Mouse (Mus musculus) ES-Bruce4 (cell line): ENCODE measurements around the gene Cd3g. TPM values are rescaled to one million over a fixed set of nuclear protein-coding genes. Genes with fewer than 3 reads are reported as not detected.

Experiments used
- H3K27ac ChIP-seq: 2 replicates; pipeline ENCODE4 v1.5.1; 2012; ENCODE audit warnings: low read length, inconsistent platforms; ENCODE audit not compliant: insufficient read depth
- H3K27me3 ChIP-seq: 2 replicates; pipeline ENCODE4 v1.6.1; 2012; ENCODE audit warnings: mild to moderate bottlenecking, low read length, inconsistent platforms; ENCODE audit not compliant: control insufficient read depth, poor library complexity, insufficient read depth, severe bottlenecking
- H3K36me3 ChIP-seq: 2 replicates; pipeline ENCODE4 v1.6.1; 2012; ENCODE audit warnings: inconsistent platforms, mild to moderate bottlenecking, low read length, moderate library complexity; ENCODE audit not compliant: control insufficient read depth, poor library complexity, insufficient read depth, severe bottlenecking
- H3K4me1 ChIP-seq: one replicate; pipeline ENCODE4 v1.8.1; 2011; ENCODE audit warnings: low read length; ENCODE audit not compliant: control insufficient read depth, insufficient read depth
- H3K4me3 ChIP-seq: 2 replicates; pipeline ENCODE4 v1.5.1; 2011; ENCODE audit warnings: low read depth, mild to moderate bottlenecking, low read length
- H3K9ac ChIP-seq: 2 replicates; pipeline ENCODE4 v1.6.1; 2012; ENCODE audit warnings: low read depth, mild to moderate bottlenecking, inconsistent platforms; ENCODE audit not compliant: poor library complexity, severe bottlenecking
- H3K9me3 ChIP-seq: replicated peaks from 2 replicates; pipeline ENCODE4 v1.6.1; 2012; ENCODE audit warnings: mild to moderate bottlenecking, low read length, inconsistent platforms; ENCODE audit not compliant: control insufficient read depth, poor library complexity, insufficient read depth, severe bottlenecking
- CTCF ChIP-seq: IDR thresholded peaks from one replicate; pipeline ENCODE4 v1.8.1; 2011; ENCODE audit warnings: low read depth, low read length
- EP300 ChIP-seq: IDR thresholded peaks from 2 replicates; pipeline ENCODE4 v1.6.1; 2011; ENCODE audit warnings: low read depth, low read length; ENCODE audit not compliant: insufficient read depth
- POLR2A ChIP-seq: IDR thresholded peaks from one replicate; pipeline ENCODE4 v1.8.1; 2011; ENCODE audit warnings: low read length; ENCODE audit not compliant: insufficient read depth
- polyA plus RNA-seq: library from polyadenylated mRNA; stranded (reverse); fragments of >200 nt; gene quantifications from 2 replicates; pipeline ENCODE4 v1.2.4, GENCODE M21; 2011; ENCODE audit warnings: low read depth; ENCODE audit not compliant: missing spikeins, insufficient read depth, insufficient read length

The Cd3g gene
- polyA plus RNA-seq, 1 experiment: not detected

DNA sequence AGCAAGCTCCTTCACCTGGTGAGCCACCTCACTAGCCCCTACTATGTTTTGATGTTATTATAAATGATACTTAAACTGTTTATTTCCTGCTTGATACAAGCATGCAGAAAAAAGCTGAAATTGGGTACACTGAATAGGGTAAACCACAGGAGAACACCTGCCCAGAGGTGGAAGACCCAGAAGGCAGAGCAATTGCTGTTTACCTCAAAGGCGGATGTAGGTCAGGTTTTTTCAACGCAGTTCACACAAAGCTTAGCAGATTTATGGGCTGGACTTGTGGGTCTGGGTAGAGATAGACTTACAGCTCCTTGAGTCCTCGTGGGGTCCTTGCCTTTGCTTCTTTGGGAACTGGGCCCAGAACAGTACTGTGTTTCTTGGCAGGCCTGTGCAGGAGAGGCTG is 35.6 kb upstream of the Cd3g start:
- Histone ChIP-seq H3K27me3 (no peaks in the 10 kb centered on the region), H3K27ac (no peak overlapping the region), H3K9ac (no peak overlapping the region), H3K4me3 (no peak overlapping the region), H3K36me3 (no peaks in the 10 kb centered on the region), H3K9me3 (no peaks in the 10 kb centered on the region), H3K4me1 (no peaks in the 10 kb centered on the region)
- TF ChIP-seq EP300 (no peak), POLR2A (no peak), CTCF (no peak)

DNA sequence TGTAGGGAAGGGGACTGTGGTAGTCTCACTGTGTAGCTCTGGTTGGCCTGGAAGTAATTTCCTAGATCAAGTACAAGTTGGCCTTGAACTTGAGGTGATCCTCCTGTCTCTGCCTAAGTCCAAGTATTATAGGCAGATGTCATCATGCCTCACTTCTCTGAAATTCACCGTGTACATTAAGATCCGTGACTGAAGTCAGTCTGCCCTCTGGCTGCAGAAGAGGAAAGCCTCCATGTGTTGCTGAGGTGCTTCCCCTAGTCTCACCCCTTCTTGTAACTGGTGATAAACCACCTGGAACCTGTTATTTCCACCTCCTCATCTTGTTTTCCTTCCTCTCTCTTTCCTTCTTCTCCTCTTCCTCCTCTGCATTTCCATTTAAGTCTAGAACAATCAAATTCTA is 34.6 kb upstream of the Cd3g start:
- TF ChIP-seq CTCF (peak; percentile 6), POLR2A (no peak)

DNA sequence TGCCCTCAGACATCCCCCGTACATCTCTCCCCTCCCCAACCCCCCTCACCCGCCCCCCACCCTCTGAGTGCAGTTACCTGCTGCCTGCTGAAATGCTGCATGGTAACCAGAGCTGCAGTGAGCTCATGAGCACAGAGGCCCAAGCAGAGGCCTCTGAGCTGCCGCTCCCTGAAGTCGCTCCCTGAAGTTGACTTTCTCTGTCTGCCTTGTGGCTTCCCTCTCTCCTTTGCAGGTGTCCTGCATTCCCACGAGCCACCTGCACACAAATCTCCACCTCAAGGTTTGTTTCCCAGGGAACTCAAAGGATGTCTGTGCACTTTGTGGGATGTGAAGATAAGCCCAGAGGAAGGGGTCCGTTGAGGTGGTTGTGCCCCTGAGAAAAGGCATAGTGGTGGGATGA is 31.1 kb upstream of the Cd3g start:
- Histone ChIP-seq H3K4me1 (no peaks in the 10 kb centered on the region), H3K27ac (no peak overlapping the region), H3K27me3 (no peaks in the 10 kb centered on the region), H3K9me3 (no peaks in the 10 kb centered on the region), H3K36me3 (no peaks in the 10 kb centered on the region), H3K9ac (no peak overlapping the region), H3K4me3 (no peak overlapping the region)
- no peak for TF ChIP-seq EP300
- no peak for TF ChIP-seq POLR2A
- no peak for TF ChIP-seq CTCF

More for the DNA sequence above, 34.6 kb upstream of the Cd3g start:
- no peak overlapping the region for H3K27ac ChIP-seq
- no peak overlapping the region for H3K9ac ChIP-seq
- H3K4me1 ChIP-seq: no peaks in the 10 kb centered on the region
- H3K36me3 ChIP-seq: no peaks in the 10 kb centered on the region
- no peaks in the 10 kb centered on the region for H3K9me3 ChIP-seq
- no peak overlapping the region for H3K4me3 ChIP-seq
- no peaks in the 10 kb centered on the region for H3K27me3 ChIP-seq

DNA sequence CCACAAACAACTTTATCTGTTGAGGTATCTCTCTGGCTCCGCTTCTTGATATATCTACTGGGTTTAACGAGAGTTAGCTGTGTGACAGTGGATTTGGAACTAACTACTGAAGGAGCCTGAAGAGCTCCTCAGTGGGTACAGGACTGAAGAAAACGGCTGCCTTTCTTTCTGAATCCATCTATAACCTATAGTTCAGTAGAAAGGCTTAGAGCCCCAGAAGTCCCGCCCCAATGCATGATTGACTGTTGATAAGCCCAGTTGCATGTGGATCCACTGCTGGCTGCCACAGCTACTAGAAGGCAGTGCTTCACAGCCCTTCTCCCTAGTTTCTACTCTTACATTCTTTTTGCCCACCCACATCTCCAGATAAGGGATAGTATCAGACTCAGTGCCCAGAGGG is 30.2 kb upstream of the Cd3g start:
- no peaks in the 10 kb centered on the region for H3K27me3 ChIP-seq
- no peaks in the 10 kb centered on the region for H3K9me3 ChIP-seq
- no peak for TF ChIP-seq POLR2A
- TF ChIP-seq CTCF: no peak
- no peak for TF ChIP-seq EP300
- no peak overlapping the region for H3K9ac ChIP-seq
- H3K27ac ChIP-seq: no peak overlapping the region
- H3K4me1 ChIP-seq: no peaks in the 10 kb centered on the region
- no peak overlapping the region for H3K4me3 ChIP-seq
- H3K36me3 ChIP-seq: no peaks in the 10 kb centered on the region

DNA sequence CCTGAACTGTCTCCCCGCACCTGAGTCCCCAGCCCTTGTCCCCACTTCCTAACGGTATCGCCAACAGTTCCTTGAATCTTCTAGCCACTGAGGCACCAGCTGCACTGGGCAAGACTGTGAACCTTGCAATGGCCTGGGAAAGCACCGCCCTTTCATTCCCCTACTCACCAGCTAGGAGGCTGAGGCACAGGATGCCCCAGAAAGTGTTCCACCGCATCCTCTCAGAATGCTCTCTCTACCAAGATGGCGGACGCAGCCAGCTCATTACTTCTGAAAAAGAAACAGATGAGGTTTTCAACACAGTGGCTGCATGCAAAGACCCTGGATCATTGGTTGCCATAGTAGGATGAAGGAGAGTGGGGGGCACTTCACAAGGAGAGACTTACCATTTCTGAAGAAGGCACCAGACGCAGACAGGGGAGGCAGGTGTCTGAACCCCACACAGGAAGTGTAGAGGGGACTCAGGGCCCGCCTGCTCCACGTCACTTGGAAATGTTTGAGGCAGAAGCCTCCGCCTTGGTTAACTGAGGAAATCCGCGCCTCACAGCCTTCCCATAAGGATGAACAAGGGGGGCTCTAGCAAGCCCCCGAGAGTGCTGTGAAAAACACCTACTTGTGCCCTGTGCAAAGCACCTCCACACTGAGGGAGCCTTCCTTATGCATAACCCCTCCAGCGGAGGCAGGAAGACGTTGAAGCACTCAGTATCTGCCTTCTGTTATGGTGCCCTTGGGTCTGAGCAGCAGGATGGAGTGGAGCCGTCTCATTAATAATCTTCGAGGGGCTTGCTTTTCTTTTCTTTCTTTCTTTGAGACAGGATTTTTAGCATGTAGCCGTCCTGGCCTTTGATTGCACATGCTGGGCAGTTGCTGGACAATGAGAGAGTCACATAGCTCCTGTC is 29.2 kb upstream of the Cd3g start, which contains the start of gene Cd3e:
Cd3e (minus strand) TSS at position 448 of the 899 bp plus-strand sequence.
- Histone ChIP-seq H3K9ac (no peak within 1 kb of the TSS), H3K27ac (no peak within 1 kb of the TSS), H3K4me3 (peak within 1 kb of the TSS; percentile 20; the same call in 1 of the 2 replicates), H3K9me3 (no peaks in the 10 kb centered on the region), H3K4me1 (no peaks in the 10 kb centered on the region), H3K27me3 (no peaks in the 10 kb centered on the region), H3K36me3 (no peaks in the 10 kb centered on the region)
- TF ChIP-seq POLR2A (no peak), EP300 (no peak), CTCF (no peak)

DNA sequence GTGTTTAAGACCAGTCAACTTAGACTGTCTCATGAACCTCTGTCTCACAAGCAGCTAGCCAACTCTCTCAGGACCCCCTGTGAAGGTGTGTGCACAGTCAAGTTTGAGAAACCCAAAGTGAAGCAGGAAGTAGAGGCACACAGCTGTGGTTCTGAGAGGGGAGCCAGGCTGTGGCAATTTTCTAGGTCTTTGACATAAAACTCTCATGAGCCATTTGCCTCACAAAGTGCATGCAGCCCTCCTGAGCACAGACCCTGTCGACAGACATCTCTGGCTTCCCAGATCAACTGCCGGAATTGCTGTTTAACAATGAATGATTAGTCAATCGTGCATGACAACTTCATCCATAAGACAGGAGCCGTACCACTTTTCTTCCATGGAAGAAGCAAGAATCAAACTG is 28.1 kb upstream of the Cd3g start:
- Histone ChIP-seq H3K4me1 (no peaks in the 10 kb centered on the region), H3K27ac (no peak overlapping the region), H3K27me3 (no peaks in the 10 kb centered on the region), H3K4me3 (no peak overlapping the region), H3K9me3 (no peaks in the 10 kb centered on the region), H3K9ac (no peak overlapping the region), H3K36me3 (no peaks in the 10 kb centered on the region)
- TF ChIP-seq EP300 (no peak), POLR2A (no peak), CTCF (no peak)
